8 mouse cellular contexts compared by ENCODE assay signal in genomic region chr12:17556430-17557343, GRCm38 (mm10). TPM values are rescaled to one million over a fixed set of nuclear protein-coding genes. Genes with fewer than 3 reads are reported as not detected.
A peak's percentile ranks its signal among the peaks of the same experiment; 100 is the strongest.
DNase-seq lines count a peak whose midpoint lies in the region; ATAC-seq and TF ChIP-seq lines count a peak whose summit lies in the region.

No protein-coding gene starts in this region.

- H3K27ac ChIP-seq in embryonic facial prominence, embryonic 15.5 days (replicated peaks) = no peak overlapping the region
- H3K27ac ChIP-seq in layer of hippocampus, adult 2 months = peak overlapping the region; percentile 40; the same call in 1 of the 2 replicates

- WGBS in embryonic facial prominence, embryonic 15.5 days = 29% methylated on average over 21 of the region's 21 CpGs

- no peak overlapping the region for H3K9ac ChIP-seq in embryonic facial prominence, embryonic 15.5 days

- peak overlapping the region; percentile 13 for H3K4me2 ChIP-seq in embryonic facial prominence, embryonic 15.5 days (replicated peaks)

- DNase-seq in adrenal gland, postnatal 36 days = peak; percentile 77 to 79
- peak; percentile 60 to 79 for DNase-seq in heart, postnatal 14 days
- DNase-seq in layer of hippocampus, adult 2 months (ENCODE audit: low spot score in 2 of 2) = peak; percentile 75 to 85
- DNase-seq in lung, postnatal 14 days = peak; percentile 78
- peak; percentile 52 for DNase-seq in ovary, postnatal 36 days (ENCODE audit: low spot score)
- peak; percentile 37 to 80 for DNase-seq in urinary bladder, postnatal 4 days (ENCODE audit: low spot score in 2 of 2)

- peak; percentile 69; the same call in 1 of the 2 replicates for ATAC-seq in embryonic facial prominence, embryonic 15.5 days (ENCODE audit: insufficient number of reproducible peaks, low FRiP score, low TSS enrichment, low read depth)

- intact Hi-C loops in heart, postnatal 14 days (cut with DNase I) = loop anchor here (5.0 kb wide), 1 partner anchor 136 kb away; the partner anchor contains the start of gene Hpcal1

- H3K4me1 ChIP-seq in E14TG2a.4 (replicated peaks; ENCODE audit: low read depth, low read length) = peaks cover 42% of the 10 kb centered on the region
- H3K4me1 ChIP-seq in embryonic facial prominence, embryonic 15.5 days = peaks cover 18% of the 10 kb centered on the region

- no peaks in the 10 kb centered on the region for H3K27me3 ChIP-seq in E14TG2a.4 (ENCODE audit: insufficient read depth, low read length)
- no peaks in the 10 kb centered on the region for H3K27me3 ChIP-seq in embryonic facial prominence, embryonic 15.5 days

- no peaks in the 10 kb centered on the region for H3K9me3 ChIP-seq in E14TG2a.4 (ENCODE audit: low read length)
- no peaks in the 10 kb centered on the region for H3K9me3 ChIP-seq in embryonic facial prominence, embryonic 15.5 days (replicated peaks)

- H3K36me3 ChIP-seq in E14TG2a.4 (ENCODE audit: insufficient read depth, low read length) = peaks cover 6% of the 10 kb centered on the region
- H3K36me3 ChIP-seq in embryonic facial prominence, embryonic 15.5 days = peaks cover 3% of the 10 kb centered on the region

- peak; percentile 92 for TF ChIP-seq CTCF in E14TG2a.4 (conservative IDR thresholded peaks at IDR 0.05; ENCODE audit: low read length)
- peak; percentile 94 for TF ChIP-seq CTCF in layer of hippocampus, adult 2 months (conservative IDR thresholded peaks at IDR 0.05)

- peak overlapping the region; percentile 60 for H3K4me3 ChIP-seq in E14TG2a.4 (replicated peaks; ENCODE audit: low read length)
- no peak overlapping the region for H3K4me3 ChIP-seq in embryonic facial prominence, embryonic 15.5 days (replicated peaks)
- H3K4me3 ChIP-seq in layer of hippocampus, adult 2 months = peak overlapping the region; percentile 32

RNA-seq across cellular contexts. Expression of gene Odc1, which starts 12.1 kb away (rescaled TPM):
- 100 to 1,000 TPM; 319 to 466 TPM for total RNA-seq in adrenal gland, postnatal 36 days (2021)
- polyA plus RNA-seq in embryonic facial prominence, embryonic 15.5 days (2015; fragmentation: Nextera tagmentation; extraction: Ambion mirVana) = 166 and 170 TPM in 2 replicates
- total RNA-seq in heart, postnatal 14 days (2021) = 10 to 100 TPM; 50.6 to 59.0 TPM
- 10 to 100 TPM; 78.3 to 80.4 TPM for total RNA-seq in layer of hippocampus, adult 2 months (2021)
